Mouse (Mus musculus): ENCODE data around the gene Gda.

The Gda gene

GRCm38 (mm10) chr19:21473345-21473744 is at the start of gene Gda:
Gda (minus strand) TSS chr19:21473445.
- no peak for DNase-seq (ENCODE audit: extremely low spot score, low read depth, low spot score)

- no peak for DNase-seq (ENCODE audit: extremely low spot score, low read depth, low spot score)
Measured at GRCm38 (mm10) chr19:21520280-21520679, 47.0 kb upstream of the Gda start.

GRCm38 (mm10) chr19:21510116-21510515 is 36.9 kb upstream of the Gda start:
- no peak for DNase-seq (ENCODE audit: extremely low spot score, low read depth, low spot score)

GRCm38 (mm10) chr19:21507561-21508232 is 34.5 kb upstream of the Gda start:
- DNase-seq (ENCODE audit: extremely low spot score, low read depth, low spot score) = no peak

- no peak for DNase-seq (ENCODE audit: extremely low spot score, low read depth, low spot score)
Measured at GRCm38 (mm10) chr19:21507133-21507532, 33.9 kb upstream of the Gda start.

GRCm38 (mm10) chr19:21504716-21505115 is 31.5 kb upstream of the Gda start:
- no peak for DNase-seq (ENCODE audit: extremely low spot score, low read depth, low spot score)

- DNase-seq (ENCODE audit: extremely low spot score, low read depth, low spot score) = no peak
Measured at GRCm38 (mm10) chr19:21499394-21499983, 26.2 kb upstream of the Gda start.

- no peak for DNase-seq (ENCODE audit: extremely low spot score, low read depth, low spot score)
Measured at GRCm38 (mm10) chr19:21495817-21496216, 22.6 kb upstream of the Gda start.

- no peak for DNase-seq (ENCODE audit: extremely low spot score, low read depth, low spot score)
Measured at GRCm38 (mm10) chr19:21493807-21494521, 20.7 kb upstream of the Gda start.

GRCm38 (mm10) chr19:21491391-21491790 is 18.1 kb upstream of the Gda start:
- no peak for DNase-seq (ENCODE audit: extremely low spot score, low read depth, low spot score)

- DNase-seq (ENCODE audit: extremely low spot score, low read depth, low spot score) = no peak
Measured at GRCm38 (mm10) chr19:21487124-21487944, 14.1 kb upstream of the Gda start.

- no peak for DNase-seq (ENCODE audit: extremely low spot score, low read depth, low spot score)
Measured at GRCm38 (mm10) chr19:21482096-21482495, 8.9 kb upstream of the Gda start.

- DNase-seq (ENCODE audit: extremely low spot score, low read depth, low spot score) = no peak
Measured at GRCm38 (mm10) chr19:21481031-21481430, 7.8 kb upstream of the Gda start.

- DNase-seq (ENCODE audit: extremely low spot score, low read depth, low spot score) = no peak
Measured at GRCm38 (mm10) chr19:21480053-21480419, 6.8 kb upstream of the Gda start.

- no peak for DNase-seq (ENCODE audit: extremely low spot score, low read depth, low spot score)
Measured at GRCm38 (mm10) chr19:21479183-21480052, 6.2 kb upstream of the Gda start.

- DNase-seq (ENCODE audit: extremely low spot score, low read depth, low spot score) = no peak
Measured at GRCm38 (mm10) chr19:21478538-21478937, 5.3 kb upstream of the Gda start.

GRCm38 (mm10) chr19:21477780-21478179 is 4.5 kb upstream of the Gda start:
- no peak for DNase-seq (ENCODE audit: extremely low spot score, low read depth, low spot score)

GRCm38 (mm10) chr19:21476782-21477181 is 3.5 kb upstream of the Gda start:
- no peak for DNase-seq (ENCODE audit: extremely low spot score, low read depth, low spot score)

- no peak for DNase-seq (ENCODE audit: extremely low spot score, low read depth, low spot score)
Measured at GRCm38 (mm10) chr19:21472121-21472780, 994 bp downstream of the Gda start.
